In the genomic region with DNA sequence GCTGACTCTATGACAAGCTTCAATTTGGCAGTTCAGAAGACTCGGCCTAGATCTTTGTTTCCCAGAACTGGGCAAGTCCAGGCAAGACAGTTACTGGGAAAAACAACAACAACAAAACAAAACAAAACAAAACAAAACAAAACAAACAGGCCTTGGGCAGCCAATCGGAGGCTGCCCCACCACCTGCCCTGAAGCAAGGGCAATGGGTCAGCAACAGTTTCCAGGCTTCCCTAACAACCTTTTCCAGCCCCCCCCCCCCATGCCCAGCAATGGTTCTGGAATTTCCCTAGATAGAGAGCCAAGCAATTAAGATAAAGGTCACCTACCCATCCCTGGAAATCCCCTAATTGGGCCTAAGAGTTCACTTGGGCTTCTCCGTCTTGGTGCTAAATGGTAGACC, we compare ENCODE assay signal across 26 mouse cellular contexts. TPM values are rescaled to one million over a fixed set of nuclear protein-coding genes. Genes with fewer than 3 reads are reported as not detected.
DNase-seq lines count a peak whose midpoint lies in the region; ATAC-seq and TF ChIP-seq lines count a peak whose summit lies in the region.
"Had no signal": no experiment of that assay in that cellular context is flagged by ENCODE, and none has a peak within 500 bp of the region (broad histone marks: within the 10 kb centered on the region; RNA-seq: fewer than 3 reads in every experiment).

No protein-coding gene starts in this region.

- TF ChIP-seq EP300 in ES-Bruce4 (IDR thresholded peaks at IDR 0.05; ENCODE audit: insufficient read depth, low read depth, low read length), result peak; percentile 92

- TF ChIP-seq POLR2A in ES-Bruce4 (IDR thresholded peaks at IDR 0.05; ENCODE audit: insufficient read depth, low read length), result no peak

- H3K9me3 ChIP-seq in ES-Bruce4 (replicated peaks; ENCODE audit: control insufficient read depth, insufficient read depth, low read length, poor library complexity, severe bottlenecking) (peaks cover 12% of the 10 kb centered on the region), ES-E14 (ENCODE audit: control insufficient read depth, insufficient read depth, low read depth, low read length) (no peaks in the 10 kb centered on the region)
- H3K9me3 ChIP-seq: embryonic facial prominence, embryonic 12.5 days; forebrain, embryonic 15.5 days had no signal

- in situ Hi-C loops in ES-E14 (cut with MboI; ENCODE audit: low sequenced_read_pairs in 2 of 2, unreplicated experiment in 2 of 2), result no loop called here

- H3K4me1 ChIP-seq in ES-Bruce4 (ENCODE audit: control insufficient read depth, insufficient read depth, low read length), result peaks cover 6% of the 10 kb centered on the region
- H3K4me1 ChIP-seq in ES-E14 (ENCODE audit: control insufficient read depth in 2 of 2, insufficient read depth in 2 of 2, low read length in 2 of 2, poor library complexity in 1 of 2), result peaks cover 16 to 19% of the 10 kb centered on the region in 2 experiments
- H3K4me1 ChIP-seq: embryonic facial prominence, embryonic 12.5 days; forebrain, embryonic 13.5 days; forebrain, embryonic 15.5 days had no signal

- intact Hi-C loops in heart, postnatal 14 days (cut with DNase I), result no loop called here

- H3K4me3 ChIP-seq in ES-Bruce4 (ENCODE audit: low read depth, low read length) (no peak overlapping the region), ES-E14 (ENCODE audit: insufficient read depth in 1 of 2, low read depth in 1 of 2, low read length in 2 of 2, poor library complexity in 1 of 2, severe bottlenecking in 1 of 2) (no peak overlapping the region)
- H3K4me3 ChIP-seq: embryonic facial prominence, embryonic 10.5 days; embryonic facial prominence, embryonic 12.5 days; forebrain, embryonic 13.5 days; forebrain, embryonic 15.5 days had no signal

- peak; percentile 30 for DNase-seq in heart, adult 11 months
- DNase-seq in heart, postnatal 14 days, result no peak
- no peak for DNase-seq in ES-E14 (ENCODE audit: low read depth, low spot score)
- peak; percentile 75 for DNase-seq in R1 (ENCODE audit: low read depth, low spot score)
- no peak for DNase-seq in lung, postnatal 36 days
- no peak for DNase-seq in layer of hippocampus, adult 18-20 months (ENCODE audit: low spot score in 2 of 2)
- DNase-seq: adrenal gland, adult 8-10 months; adrenal gland, postnatal 14 days; adrenal gland, postnatal 36 days; B cell, adult 2 months; cerebellum, adult 11-12 months; cerebellum, adult 2 months; cerebellum, adult 9-10 months; cerebellum, postnatal 10 days; cerebellum, postnatal 25 days; forebrain, postnatal 0 days had no signal

- ATAC-seq in frontal cortex, adult (ENCODE audit: low TSS enrichment), result no peak
- ATAC-seq: activated CD4-positive, CD25-positive, alpha-beta regulatory T cell, adult 4 months; CD4-positive, CD25-positive, alpha-beta regulatory T cell, adult 4 months; forebrain, embryonic 13.5 days; forebrain, embryonic 15.5 days; forebrain, postnatal 0 days; Patski had no signal

- H3K36me3 ChIP-seq in ES-Bruce4 (ENCODE audit: control insufficient read depth, insufficient read depth, low read length, poor library complexity, severe bottlenecking) (peaks cover 2% of the 10 kb centered on the region; the same call in 1 of the 2 replicates), ES-E14 (ENCODE audit: control insufficient read depth, insufficient read depth, low read length, poor library complexity, severe bottlenecking) (peaks cover 5% of the 10 kb centered on the region; the same call in 1 of the 2 replicates)
- H3K36me3 ChIP-seq: embryonic facial prominence, embryonic 10.5 days; embryonic facial prominence, embryonic 12.5 days; forebrain, embryonic 15.5 days had no signal

- no peaks in the 10 kb centered on the region for H3K27me3 ChIP-seq in ES-Bruce4 (ENCODE audit: control insufficient read depth, insufficient read depth, low read length, poor library complexity, severe bottlenecking)
- H3K27me3 ChIP-seq: CH12.LX; embryonic facial prominence, embryonic 12.5 days; forebrain, embryonic 13.5 days; forebrain, embryonic 15.5 days; Patski had no signal

- H3K9ac ChIP-seq in ES-Bruce4 (ENCODE audit: low read depth, poor library complexity, severe bottlenecking), result no peak overlapping the region
- no peak overlapping the region for H3K9ac ChIP-seq in ES-E14 (ENCODE audit: insufficient read depth, low read depth, low read length, poor library complexity, severe bottlenecking)
- H3K9ac ChIP-seq: embryonic facial prominence, embryonic 12.5 days; forebrain, embryonic 13.5 days; forebrain, embryonic 15.5 days; forebrain, postnatal 0 days had no signal

- H3K27ac ChIP-seq in ES-Bruce4 (ENCODE audit: insufficient read depth, low read length) (peak overlapping the region; percentile 97), ES-E14 (ENCODE audit: insufficient read depth, low read depth, low read length, poor library complexity, severe bottlenecking) (peak overlapping the region; percentile 89)
- H3K27ac ChIP-seq: embryonic facial prominence, embryonic 10.5 days; embryonic facial prominence, embryonic 12.5 days; forebrain, embryonic 13.5 days; forebrain, embryonic 15.5 days had no signal

- TF ChIP-seq CTCF in ES-Bruce4 (IDR thresholded peaks at IDR 0.05; ENCODE audit: low read depth, low read length), result no peak

TF ChIP-seq in ES-E14, 5 proteins besides CTCF, POLR2A, EP300 and RAD21:
- TF ChIP-seq CHD2 (IDR thresholded peaks at IDR 0.05; ENCODE audit: low read depth, low read length) (no peak), ZNF384 (IDR thresholded peaks at IDR 0.05; ENCODE audit: low read depth, low read length) (no peak), MAFK (IDR thresholded peaks at IDR 0.05; ENCODE audit: insufficient read depth, low read depth, low read length) (no peak), ZC3H11A (IDR thresholded peaks at IDR 0.05; ENCODE audit: borderline replicate concordance, low read depth, low read length) (no peak), HCFC1 (IDR thresholded peaks at IDR 0.05; ENCODE audit: borderline replicate concordance, insufficient read depth, low read length) (no peak)

RNA-seq across cellular contexts. Expression of a gene that starts 33.0 kb away (rescaled TPM):
- 10 to 100 TPM; 47.7 to 48.0 TPM for total RNA-seq in heart, postnatal 14 days (2021)
- 186 and 192 TPM in 2 replicates for polyA plus RNA-seq in ES-Bruce4 (2011; ENCODE audit: insufficient read depth, insufficient read length, low read depth, missing spikeins)
- 86.4 and 102 TPM in 2 replicates for total RNA-seq in ES-E14 (2012; rRNA removed)
- 10 to 100 TPM; 63.9 to 65.8 TPM for total RNA-seq in layer of hippocampus, adult 18-20 months (2021)

Comparison
In these comparisons a context has a peak if more than half of its experiments do, and no peak if none do; other contexts are left out.
1. DNase-seq: peak in heart, adult 11 months (single experiment) and R1 (single experiment); none in heart, postnatal 14 days (0 of 2), ES-E14 (single experiment), lung, postnatal 36 days (single experiment) and layer of hippocampus, adult 18-20 months (0 of 2).